ENCODE assay signal across 26 mouse cellular contexts in the genomic region with DNA sequence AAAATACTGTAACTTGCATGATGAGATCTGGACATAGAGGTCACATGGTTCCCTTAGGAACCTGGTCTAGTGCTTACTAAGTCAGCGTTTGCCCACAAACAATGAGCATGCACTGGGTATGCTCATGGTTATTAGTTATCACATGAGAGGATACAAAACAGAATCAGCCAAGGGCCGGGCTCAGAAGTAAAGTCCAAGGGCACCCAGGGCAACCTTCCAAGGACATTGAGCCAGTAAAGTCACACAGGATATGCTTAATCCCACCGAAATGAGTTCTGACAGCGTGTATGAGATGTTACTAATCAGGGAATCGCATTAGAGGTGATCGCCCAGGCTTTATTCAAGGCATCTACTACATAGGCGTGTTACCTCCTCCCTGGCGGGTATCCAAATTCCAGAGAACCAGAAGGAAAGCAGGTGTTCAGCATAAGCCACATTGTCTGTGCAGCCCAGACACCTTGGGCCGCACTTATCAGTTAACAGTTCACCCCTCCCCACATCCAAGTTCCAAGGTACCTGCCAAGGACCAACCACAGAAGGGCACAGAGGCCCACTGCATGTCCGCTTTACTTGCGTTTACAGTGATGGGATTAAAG.
DNase-seq lines count a peak whose midpoint lies in the region; ATAC-seq and TF ChIP-seq lines count a peak whose summit lies in the region.
"Had no signal": no experiment of that assay in that cellular context is flagged by ENCODE, and none has a peak within 500 bp of the region (broad histone marks: within the 10 kb centered on the region; RNA-seq: fewer than 3 reads in every experiment).

No protein-coding gene starts in this region.

- 80% methylated on average over 11 of the region's 11 CpGs for WGBS in embryonic facial prominence, embryonic 14.5 days
- WGBS in embryonic facial prominence, embryonic 10.5 days, result 91% methylated on average over 11 of the region's 11 CpGs
- 35% methylated on average over 11 of the region's 11 CpGs for WGBS in small intestine, adult 2 months

- H3K9me3 ChIP-seq in embryonic facial prominence, embryonic 14.5 days (ENCODE audit: control insufficient read depth, low read length), result no peaks in the 10 kb centered on the region
- no peaks in the 10 kb centered on the region for H3K9me3 ChIP-seq in embryonic facial prominence, embryonic 10.5 days
- H3K9me3 ChIP-seq: forebrain, embryonic 13.5 days; heart, embryonic 13.5 days; limb, embryonic 12.5 days; liver, embryonic 15.5 days; midbrain, embryonic 10.5 days; midbrain, embryonic 15.5 days had no signal

- no peaks in the 10 kb centered on the region for H3K36me3 ChIP-seq in embryonic facial prominence, embryonic 14.5 days (ENCODE audit: control insufficient read depth, insufficient read depth, low read length)
- no peaks in the 10 kb centered on the region for H3K36me3 ChIP-seq in embryonic facial prominence, embryonic 10.5 days (replicated peaks)
- no peaks in the 10 kb centered on the region for H3K36me3 ChIP-seq in small intestine, adult 2 months (ENCODE audit: control insufficient read depth, insufficient read depth, low read length)
- H3K36me3 ChIP-seq: heart, embryonic 13.5 days; limb, embryonic 12.5 days; liver, embryonic 15.5 days; midbrain, embryonic 10.5 days; midbrain, embryonic 15.5 days had no signal

- H3K27ac ChIP-seq in embryonic facial prominence, embryonic 14.5 days (replicated peaks; ENCODE audit: low read depth, low read length), result no peak overlapping the region
- H3K27ac ChIP-seq in embryonic facial prominence, embryonic 10.5 days (replicated peaks), result no peak overlapping the region
- H3K27ac ChIP-seq in small intestine, adult 2 months (ENCODE audit: insufficient read depth, low read depth, low read length), result peak overlapping the region; percentile 8; the same call in 1 of the 2 replicates
- H3K27ac ChIP-seq: forebrain, embryonic 13.5 days; heart, adult 2 months; heart, embryonic 13.5 days; hindbrain, embryonic 14.5 days; limb, embryonic 12.5 days; liver, embryonic 15.5 days; midbrain, embryonic 10.5 days; midbrain, embryonic 15.5 days had no signal

- ATAC-seq in embryonic facial prominence, embryonic 14.5 days (ENCODE audit: low read depth), result peak; percentile 65; the same call in 1 of the 2 replicates
- ATAC-seq: forebrain, embryonic 13.5 days; midbrain, embryonic 15.5 days had no signal

- DNase-seq in embryonic facial prominence, embryonic 14.5 days (ENCODE audit: low spot score), result peak; percentile 57
- DNase-seq in embryonic facial prominence, embryonic 10.5 days (ENCODE audit: low spot score), result no peak
- peak; percentile 27 for DNase-seq in MN1 (ENCODE audit: low spot score)
- peak; percentile 16 for DNase-seq in ZHBTc4 (ENCODE audit: low read depth, low spot score)
- no peak for DNase-seq in frontal cortex, postnatal 10 days (ENCODE audit: low spot score in 2 of 2)
- DNase-seq: B cell, adult 2 months; cerebellum, adult 9-10 months; gastrocnemius, postnatal 25 days; heart, adult 2 months; heart, postnatal 10 days; kidney, adult 8-10 months; kidney, postnatal 10 days; layer of hippocampus, adult 9-11 months; lung, embryonic 14.5 days; lung, postnatal 14 days; right cerebral cortex, postnatal 25 days; spleen, adult 18-20 months had no signal

- H3K4me2 ChIP-seq in embryonic facial prominence, embryonic 14.5 days (ENCODE audit: low read depth, low read length), result no peak overlapping the region
- H3K4me2 ChIP-seq: forebrain, embryonic 13.5 days; heart, embryonic 13.5 days; hindbrain, embryonic 14.5 days; limb, embryonic 12.5 days; liver, embryonic 15.5 days; lung, embryonic 14.5 days; midbrain, embryonic 15.5 days had no signal

- no peak for TF ChIP-seq POLR2A in small intestine, adult 2 months (IDR thresholded peaks at IDR 0.05; ENCODE audit: low read depth, low read length)

- H3K9ac ChIP-seq in embryonic facial prominence, embryonic 14.5 days (ENCODE audit: low read depth, low read length), result no peak overlapping the region
- H3K9ac ChIP-seq: forebrain, embryonic 13.5 days; heart, embryonic 13.5 days; hindbrain, embryonic 14.5 days; limb, embryonic 12.5 days; liver, embryonic 15.5 days; lung, embryonic 14.5 days; midbrain, embryonic 15.5 days had no signal

- TF ChIP-seq CTCF in small intestine, adult 2 months (IDR thresholded peaks at IDR 0.05; ENCODE audit: extremely low read depth, insufficient read length, insufficient replicate concordance, low read depth, low read length), result no peak

- H3K4me1 ChIP-seq in embryonic facial prominence, embryonic 14.5 days (ENCODE audit: control insufficient read depth, insufficient read depth, low read length), result peaks cover 11% of the 10 kb centered on the region; the same call in 1 of the 2 replicates
- H3K4me1 ChIP-seq in embryonic facial prominence, embryonic 10.5 days, result peaks cover 35% of the 10 kb centered on the region
- peaks cover 37% of the 10 kb centered on the region for H3K4me1 ChIP-seq in small intestine, adult 2 months (ENCODE audit: control insufficient read depth, insufficient read depth, insufficient read length, low read length)

- no peak overlapping the region for H3K4me3 ChIP-seq in embryonic facial prominence, embryonic 14.5 days (ENCODE audit: low read depth, low read length)
- no peak overlapping the region for H3K4me3 ChIP-seq in embryonic facial prominence, embryonic 10.5 days
- no peak overlapping the region for H3K4me3 ChIP-seq in small intestine, adult 2 months (ENCODE audit: low read depth, low read length)
- H3K4me3 ChIP-seq: forebrain, embryonic 13.5 days; heart, adult 2 months; heart, embryonic 13.5 days; limb, embryonic 12.5 days; liver, embryonic 15.5 days; midbrain, embryonic 10.5 days; midbrain, embryonic 15.5 days had no signal

- H3K27me3 ChIP-seq in embryonic facial prominence, embryonic 14.5 days (replicated peaks; ENCODE audit: control insufficient read depth, insufficient read depth, low read length), result no peaks in the 10 kb centered on the region; the same call in 1 of the 2 replicates
- H3K27me3 ChIP-seq in embryonic facial prominence, embryonic 10.5 days (replicated peaks; ENCODE audit: low read depth, poor library complexity, severe bottlenecking), result no peaks in the 10 kb centered on the region
- no peaks in the 10 kb centered on the region for H3K27me3 ChIP-seq in small intestine, adult 2 months (ENCODE audit: control insufficient read depth, insufficient read depth, low read length)
- H3K27me3 ChIP-seq: CH12.LX; forebrain, embryonic 13.5 days; heart, embryonic 13.5 days; liver, embryonic 15.5 days; midbrain, embryonic 15.5 days had no signal

Comparison
In these comparisons a context has a peak if more than half of its experiments do, and no peak if none do; other contexts are left out.
1. DNase-seq: peak in embryonic facial prominence, embryonic 14.5 days (single experiment), MN1 (single experiment) and ZHBTc4 (single experiment); none in embryonic facial prominence, embryonic 10.5 days (single experiment) and frontal cortex, postnatal 10 days (0 of 2).